Mouse (Mus musculus): ENCODE measurements around the gene Maz.

GRCm38 (mm10) chr7:127012374-127012773, 14.5 kb downstream of the Maz start:
- TF ChIP-seq CTCF (IDR thresholded peaks at IDR 0.05; ENCODE audit: low read depth) (no peak), EP300 (optimal IDR thresholded peaks at IDR 0.05) (no peak)

All from stomach, postnatal 0 days (tissue).